Mouse (Mus musculus) heart, embryonic 16.5 days (tissue): ENCODE data around the gene Cd7. TPM values are rescaled to one million over a fixed set of nuclear protein-coding genes. Genes with fewer than 3 reads are reported as not detected.

Experiments
- ATAC-seq: fragments of 200-750 bp; cut with Nextera tagmentation; replicated peaks from 2 replicates; pipeline ENCODE4 v1.8.0; 2017; ENCODE audit warnings: moderate number of reproducible peaks; ENCODE audit not compliant: insufficient read depth, low FRiP score; ENCODE audit errors: extremely low read depth
- H3K27ac ChIP-seq: fragments of 300-500 bp; sonication (generic); 2 replicates; pipeline ENCODE4 v1.5.1; 2014; ENCODE audit warnings: mild to moderate bottlenecking, low read length, control low read depth, moderate library complexity
- H3K27me3 ChIP-seq: fragments of 300-500 bp; sonication (generic); 2 replicates; pipeline ENCODE4 v1.6.1; 2014; ENCODE audit warnings: low read length, mixed read lengths; ENCODE audit not compliant: control insufficient read depth, insufficient read depth
- H3K36me3 ChIP-seq: fragments of 300-500 bp; sonication (generic); 2 replicates; pipeline ENCODE4 v1.6.1; 2014; ENCODE audit not compliant: control insufficient read depth, insufficient read depth
- H3K4me1 ChIP-seq: fragments of 300-500 bp; sonication (generic); 2 replicates; pipeline ENCODE4 v1.6.1; 2014; ENCODE audit warnings: low read length, mixed read lengths; ENCODE audit not compliant: control insufficient read depth, insufficient read depth
- H3K4me2 ChIP-seq: fragments of 300-500 bp; sonication (generic); 2 replicates; pipeline ENCODE4 v1.6.1; 2014; ENCODE audit warnings: low read depth, mild to moderate bottlenecking, control low read depth, low read length
- H3K4me3 ChIP-seq: fragments of 300-500 bp; sonication (generic); 2 replicates; pipeline ENCODE4 v1.5.1; 2014; ENCODE audit warnings: mild to moderate bottlenecking, control low read depth, low read length
- H3K9ac ChIP-seq: fragments of 300-500 bp; sonication (generic); 2 replicates; pipeline ENCODE4 v1.6.1; 2014; ENCODE audit warnings: low read length, control low read depth
- H3K9me3 ChIP-seq: fragments of 300-500 bp; sonication (generic); replicated peaks from 2 replicates; pipeline ENCODE4 v1.6.1; 2016; ENCODE audit warnings: low read length; ENCODE audit not compliant: control insufficient read depth
- WGBS: fragments of 180-500 bp; shearing (Covaris S2); extraction: QIAGEN DNeasy Blood & Tissue Kit; methylation state at CpG from one replicate; pipeline ENCODE4 v1.1.7; 2014; 5-methylcytosine and 5-hydroxymethylcytosine counted together
- polyA plus RNA-seq: library from polyadenylated mRNA; unstranded; fragments of >200 nt; fragmentation: Nextera tagmentation; extraction: Ambion mirVana; gene quantifications from 2 replicates; pipeline ENCODE4 v1.2.1, GENCODE M21; 2015

Gene Cd7
- polyA plus RNA-seq, 1 experiment from 2014 or later = 3.7 TPM

GRCm38 (mm10) chr11:120991791-120992190 lies 47.4 kb downstream of the Cd7 start:
- peak overlapping the region; percentile 72 for H3K4me2 ChIP-seq
- WGBS = 56% methylated on average over 3 of the region's 3 CpGs
- peak overlapping the region; percentile 93 for H3K27ac ChIP-seq
- peaks cover 42% of the 10 kb centered on the region for H3K4me1 ChIP-seq
- H3K36me3 ChIP-seq = no peaks in the 10 kb centered on the region
- no peaks in the 10 kb centered on the region for H3K27me3 ChIP-seq
- no peak for ATAC-seq
- no peaks in the 10 kb centered on the region for H3K9me3 ChIP-seq
- H3K4me3 ChIP-seq = peak overlapping the region; percentile 89
- peak overlapping the region; percentile 71 for H3K9ac ChIP-seq

DNA sequence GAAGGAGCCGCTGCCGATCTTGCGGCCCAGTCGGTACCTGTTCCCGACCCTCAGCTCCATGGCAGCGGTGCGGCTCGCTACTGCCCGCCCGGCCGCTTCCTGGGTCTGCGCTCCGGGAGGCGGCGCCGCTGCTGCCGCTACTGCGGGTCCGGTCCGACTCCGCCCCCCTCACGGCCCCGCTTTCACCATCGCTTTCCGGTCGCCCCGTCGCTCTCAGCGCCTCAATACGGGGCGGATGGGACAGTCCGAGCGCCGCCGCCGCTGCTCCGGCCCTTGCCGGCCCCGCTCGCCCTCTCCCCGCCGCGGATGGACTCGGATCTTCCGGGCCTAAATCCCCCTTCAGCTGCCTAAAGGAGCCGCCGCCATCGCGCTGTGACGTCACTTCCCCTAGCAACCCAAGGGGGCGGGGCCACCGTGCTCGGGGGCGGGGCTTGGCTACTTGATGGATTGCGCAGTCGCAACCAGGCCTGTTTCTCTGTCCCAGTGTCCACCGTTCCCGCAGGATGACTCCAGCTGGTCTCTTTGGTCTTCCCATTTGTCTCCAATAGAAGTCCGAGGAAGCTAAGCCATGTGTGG lies 48.2 kb downstream of the Cd7 start, which contains the start of gene Csnk1d:
TSS of gene Csnk1d (minus strand) at position 380 of the 576 bp plus-strand sequence.
- Histone ChIP-seq H3K4me1 (peaks cover 42% of the 10 kb centered on the region), H3K4me3 (peak within 1 kb of the TSS; percentile 89), H3K9ac (peak within 1 kb of the TSS; percentile 99), H3K4me2 (peak within 1 kb of the TSS; percentile 73), H3K27me3 (no peaks in the 10 kb centered on the region), H3K27ac (peak within 1 kb of the TSS; percentile 93), H3K36me3 (peaks cover under 1% of the 10 kb centered on the region; the same call in 1 of the 2 replicates), H3K9me3 (no peaks in the 10 kb centered on the region)
- ATAC-seq = peak; percentile 91
- under 1% methylated on average over 53 of the region's 59 CpGs for WGBS

- Histone ChIP-seq H3K4me1 (peaks cover 48% of the 10 kb centered on the region), H3K9me3 (no peaks in the 10 kb centered on the region), H3K27me3 (no peaks in the 10 kb centered on the region), H3K4me2 (peak overlapping the region; percentile 73), H3K4me3 (peak overlapping the region; percentile 89), H3K36me3 (peaks cover 6% of the 10 kb centered on the region; the same call in 1 of the 2 replicates), H3K9ac (peak overlapping the region; percentile 99), H3K27ac (peak overlapping the region; percentile 93)
- 2% methylated on average over 32 of the region's 35 CpGs for WGBS
- ATAC-seq = peak; percentile 19; the same call in 1 of the 2 replicates
Measured at GRCm38 (mm10) chr11:120990126-120990781, 49.0 kb downstream of the Cd7 start.

DNA sequence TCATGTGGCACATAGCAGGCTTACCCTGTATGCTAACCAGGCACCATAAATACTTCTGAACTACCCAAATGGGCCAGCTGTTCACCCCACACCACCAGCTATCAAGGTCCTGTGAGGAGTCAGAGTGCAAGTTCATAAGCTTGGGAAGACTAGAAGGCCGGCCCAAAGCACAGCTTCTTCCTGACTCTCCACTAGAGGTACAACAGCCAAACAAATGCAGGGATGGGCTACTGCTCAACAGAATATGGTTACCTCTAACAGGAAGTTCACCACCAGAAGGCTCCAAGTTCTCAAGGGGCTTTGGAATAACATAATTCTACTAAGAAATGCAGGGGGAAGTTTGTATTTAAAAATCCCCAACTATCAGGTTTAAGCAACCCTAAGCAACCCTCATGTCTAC lies 49.7 kb downstream of the Cd7 start:
- WGBS = 12% methylated on average over 1 of the region's 1 CpGs
- H3K9ac ChIP-seq = peak overlapping the region; percentile 99
- no peaks in the 10 kb centered on the region for H3K27me3 ChIP-seq
- H3K9me3 ChIP-seq = no peaks in the 10 kb centered on the region
- no peak overlapping the region; the same call in 1 of the 2 replicates for H3K27ac ChIP-seq
- peaks cover 6% of the 10 kb centered on the region; the same call in 1 of the 2 replicates for H3K36me3 ChIP-seq
- peak overlapping the region; percentile 73 for H3K4me2 ChIP-seq
- H3K4me1 ChIP-seq = peaks cover 55% of the 10 kb centered on the region
- ATAC-seq = no peak
- peak overlapping the region; percentile 89 for H3K4me3 ChIP-seq

DNA sequence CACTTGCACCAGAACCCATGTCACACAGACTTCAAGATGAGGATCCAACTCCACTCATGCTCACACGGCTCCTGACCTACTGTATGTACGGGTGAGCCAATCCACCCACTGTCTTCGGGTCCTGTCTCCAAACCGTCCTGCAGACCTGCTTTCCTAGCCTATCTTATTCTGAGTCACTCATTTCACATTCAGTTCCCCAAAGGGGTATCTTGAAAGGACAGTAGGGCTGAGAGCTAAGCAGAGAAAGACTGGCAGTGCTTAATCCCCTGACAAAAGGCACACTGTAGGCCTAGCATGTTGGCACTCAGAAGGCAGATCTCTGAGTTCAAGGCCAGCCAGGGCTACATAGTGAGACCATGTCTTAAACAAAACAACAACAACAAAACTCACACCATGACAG lies 50.8 kb downstream of the Cd7 start:
- H3K9ac ChIP-seq = no peak overlapping the region; the same call in 1 of the 2 replicates
- peak overlapping the region; percentile 17; the same call in 1 of the 2 replicates for H3K4me2 ChIP-seq
- peaks cover 6% of the 10 kb centered on the region; the same call in 1 of the 2 replicates for H3K36me3 ChIP-seq
- H3K27ac ChIP-seq = no peak overlapping the region
- WGBS = 65% methylated on average over 4 of the region's 4 CpGs
- no peak for ATAC-seq
- H3K9me3 ChIP-seq = no peaks in the 10 kb centered on the region
- no peak overlapping the region for H3K4me3 ChIP-seq
- H3K27me3 ChIP-seq = no peaks in the 10 kb centered on the region
- H3K4me1 ChIP-seq = peaks cover 53% of the 10 kb centered on the region

DNA sequence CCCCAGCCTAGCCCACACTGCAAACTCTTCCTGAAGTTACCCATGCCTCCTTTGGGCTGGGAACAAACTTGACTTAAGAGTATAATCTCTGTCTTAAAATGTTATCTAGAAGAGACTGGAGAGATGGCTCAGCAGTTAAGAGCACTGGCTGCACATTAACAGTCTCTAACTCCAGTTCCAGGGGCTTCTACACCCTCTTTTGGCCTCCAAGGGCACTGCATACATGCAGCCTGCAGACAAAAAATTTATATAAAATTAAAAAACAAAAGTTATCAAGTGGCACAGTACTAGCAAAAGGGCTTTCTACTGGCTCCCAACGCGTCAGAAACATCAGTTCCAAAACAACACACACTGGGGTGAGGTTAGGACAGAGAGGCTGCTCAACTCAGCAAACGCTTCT lies 51.6 kb downstream of the Cd7 start:
- Histone ChIP-seq H3K36me3 (peaks cover 10% of the 10 kb centered on the region), H3K9ac (no peak overlapping the region), H3K4me1 (peaks cover 47% of the 10 kb centered on the region), H3K4me3 (no peak overlapping the region), H3K27me3 (no peaks in the 10 kb centered on the region), H3K4me2 (no peak overlapping the region), H3K27ac (no peak overlapping the region), H3K9me3 (no peaks in the 10 kb centered on the region)
- no peak for ATAC-seq
- WGBS = 66% methylated on average over 3 of the region's 3 CpGs

Other genes with a start within 250 kb of the Cd7 start
- gene Dus1l, start 243.0 kb downstream of the Cd7 start, polyA plus RNA-seq = 44.7 and 49.7 TPM in 2 replicates
- gene Fasn, start 214.9 kb downstream of the Cd7 start, polyA plus RNA-seq = 24.9 and 28.7 TPM in 2 replicates
- 4.0 and 4.5 TPM in 2 replicates for gene Ccdc57, start 106.5 kb downstream of the Cd7 start, polyA plus RNA-seq
- gene Slc16a3, start 90.9 kb downstream of the Cd7 start, polyA plus RNA-seq = 164 and 206 TPM in 2 replicates
- 68.8 and 76.1 TPM in 2 replicates for gene Csnk1d, start 48.1 kb downstream of the Cd7 start, polyA plus RNA-seq
- 0.37 TPM in 1 of 2 replicates, not detected in the other for gene Sectm1b, start 24.2 kb upstream of the Cd7 start, polyA plus RNA-seq
- 0.44 and 0.51 TPM in 2 replicates for gene Sectm1a, start 41.8 kb upstream of the Cd7 start, polyA plus RNA-seq
- gene Tex19.2, start 79.3 kb upstream of the Cd7 start, polyA plus RNA-seq = not detected in 2 replicates
- not detected in 2 replicates for gene Tex19.1, start 106.7 kb upstream of the Cd7 start, polyA plus RNA-seq
- 0.24 TPM in 1 of 2 replicates, not detected in the other for gene Uts2r, start 120.9 kb upstream of the Cd7 start, polyA plus RNA-seq
- 9.1 and 9.3 TPM in 2 replicates for gene Hexdc, start 165.0 kb upstream of the Cd7 start, polyA plus RNA-seq
- 28.2 and 32.7 TPM in 2 replicates for gene Ogfod3, start 165.3 kb upstream of the Cd7 start, polyA plus RNA-seq
- 24.5 and 27.1 TPM in 2 replicates for gene Cybc1, start 189.9 kb upstream of the Cd7 start, polyA plus RNA-seq
- 64.9 and 68.4 TPM in 2 replicates for gene Narf, start 197.8 kb upstream of the Cd7 start, polyA plus RNA-seq
- gene Foxk2, start 220.6 kb upstream of the Cd7 start, polyA plus RNA-seq = 4.6 and 6.4 TPM in 2 replicates